Mouse (Mus musculus) gastrocnemius, postnatal 4 days (tissue): ENCODE measurements at regions not wholly inside any gene's neighbourhood (a gene's known extent, or its start where the extent isn't known, plus 50 kb on each side); places are given as distances from the start of the nearest gene placed in this dataset.

Source experiments
- DNase-seq, 2 experiments: peaks; one replicate each; pipeline ENCODE4 v3.0.0; 2021 to 2022; ENCODE audit warnings: low spot score in 2 of 2, mixed read lengths in 2 of 2

- no peak for DNase-seq
Observed at GRCm38 (mm10) chr15:97620261-97620660, 85.4 kb downstream of the Rpap3 start.

DNA sequence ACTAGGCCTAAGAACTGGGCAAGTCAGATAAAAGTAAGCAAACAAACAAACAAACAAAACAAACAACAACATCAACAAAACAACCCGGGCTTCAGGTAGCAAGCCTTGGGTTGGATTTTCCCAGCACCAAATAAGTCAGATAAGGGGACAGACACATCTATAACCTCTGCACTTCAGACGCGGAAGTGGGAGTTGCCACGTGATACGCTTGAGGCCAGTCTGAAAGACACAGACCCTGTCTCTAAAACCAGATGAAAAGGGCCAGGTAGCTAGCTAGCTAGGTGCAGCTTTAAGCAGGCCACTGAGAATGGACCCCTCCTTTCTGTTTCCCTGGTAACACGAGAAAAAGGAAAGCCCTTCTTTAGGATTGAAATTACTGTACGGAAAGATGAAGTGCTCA lies 85.9 kb downstream of the Rpap3 start:
- no peak for DNase-seq

DNA sequence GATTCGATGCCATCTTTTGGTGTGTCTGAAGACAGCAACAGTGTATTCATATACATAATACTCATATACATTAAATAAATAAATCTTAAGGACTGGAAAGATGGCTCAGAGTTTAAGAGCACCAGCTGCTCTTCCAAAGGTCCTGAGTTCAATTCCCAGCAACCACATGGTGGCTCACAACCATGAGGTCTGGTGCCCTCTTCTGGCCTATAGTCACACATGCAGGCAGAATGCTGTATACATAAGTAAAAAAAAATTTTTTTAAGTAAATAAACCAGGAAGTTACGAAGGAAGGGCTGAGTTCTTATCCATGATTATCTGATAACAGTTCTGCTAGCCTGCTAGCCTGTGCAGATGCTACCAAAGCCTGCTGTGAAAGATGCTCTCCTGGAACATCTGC lies 93.3 kb downstream of the Rpap3 start:
- no peak for DNase-seq

DNA sequence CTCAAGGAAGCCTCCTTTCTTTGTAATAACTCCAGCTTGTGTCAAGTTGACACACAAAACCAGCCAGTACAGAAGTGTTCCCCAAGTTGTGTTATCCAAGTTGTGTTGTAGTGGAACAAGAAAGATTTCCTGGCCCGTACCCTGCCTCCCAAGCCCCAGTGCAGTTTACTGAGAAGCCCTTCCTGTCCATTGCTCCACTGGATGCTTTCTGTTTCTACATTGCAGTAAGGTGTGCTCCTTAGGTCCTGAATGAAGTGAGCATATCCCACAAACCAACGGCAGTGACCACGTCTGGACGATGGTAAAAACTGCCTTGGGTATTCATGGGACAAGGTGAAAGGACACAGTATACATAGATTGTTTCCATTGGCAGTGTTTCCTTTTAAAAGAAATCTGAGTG lies 94.9 kb downstream of the Rpap3 start:
- no peak for DNase-seq

DNA sequence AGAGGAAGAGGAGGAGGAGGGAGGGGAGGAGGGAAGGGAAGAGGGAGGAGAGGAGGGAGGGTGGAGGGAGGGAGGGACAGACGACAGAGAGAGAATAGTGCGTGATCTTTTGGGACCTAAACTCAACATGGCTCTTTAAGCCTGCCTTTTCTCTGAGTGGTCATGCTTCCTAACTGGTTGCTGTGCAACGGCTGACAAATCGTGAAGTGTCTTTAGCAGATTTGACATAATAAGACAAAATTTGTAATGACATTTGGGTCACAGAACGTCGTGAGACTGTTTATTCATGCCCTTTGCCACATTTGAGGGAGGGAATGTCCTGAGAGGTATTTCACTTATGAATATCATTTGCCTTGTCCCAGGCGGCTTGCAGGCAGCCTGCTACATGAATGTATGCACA lies 96.1 kb downstream of the Rpap3 start:
- DNase-seq = no peak

- DNase-seq = no peak
Observed at GRCm38 (mm10) chr15:97608651-97609050, 97.0 kb downstream of the Rpap3 start.

- DNase-seq = no peak
Observed at GRCm38 (mm10) chr15:97607617-97608206, 97.9 kb downstream of the Rpap3 start.

- DNase-seq = no peak
Observed at GRCm38 (mm10) chr15:97606630-97607381, 98.8 kb downstream of the Rpap3 start.

GRCm38 (mm10) chr15:97606232-97606629 lies 99.4 kb downstream of the Rpap3 start:
- no peak for DNase-seq

- DNase-seq = no peak
Observed at GRCm38 (mm10) chr15:97605791-97606190, 99.8 kb downstream of the Rpap3 start.

DNA sequence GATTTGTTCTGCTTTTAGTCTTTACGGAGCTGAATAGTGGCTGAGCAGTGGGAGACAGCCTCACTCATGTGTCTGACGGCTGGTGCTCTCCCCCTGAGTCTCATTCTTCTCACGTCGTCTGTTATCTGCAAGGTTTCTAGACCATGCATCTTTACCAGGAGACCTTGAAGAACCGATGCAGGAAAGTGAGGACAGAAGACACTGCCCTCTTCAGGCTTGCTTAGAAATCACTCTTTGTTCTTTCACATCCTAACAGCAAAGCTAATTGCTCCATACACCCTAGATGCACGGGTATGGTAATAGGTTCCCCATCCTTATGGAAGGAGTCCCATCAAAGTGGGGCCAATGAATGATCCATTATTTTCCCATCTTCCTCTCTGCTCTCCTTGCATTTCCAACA lies 102.1 kb downstream of the Rpap3 start:
- DNase-seq = no peak

DNA sequence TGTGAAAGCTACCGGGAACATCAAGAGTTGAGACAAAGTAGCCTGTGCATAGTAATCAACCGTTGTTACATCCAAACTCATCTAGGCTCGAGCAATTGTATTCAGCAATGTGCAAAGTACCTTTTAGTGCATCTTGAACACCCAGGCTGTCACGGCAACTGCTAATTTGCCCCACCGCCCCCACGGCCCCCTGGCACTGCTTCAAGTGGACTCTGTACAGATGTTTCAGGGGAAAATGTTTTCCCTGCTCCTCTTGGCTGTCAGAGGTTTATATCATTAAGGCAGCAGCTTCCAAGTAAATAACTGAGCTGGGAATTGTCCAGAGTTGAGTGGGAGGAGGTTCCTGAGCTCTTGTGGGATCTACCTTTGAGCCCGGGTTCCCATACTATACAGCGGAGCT lies 107.4 kb downstream of the Rpap3 start:
- no peak for DNase-seq

- no peak for DNase-seq
Observed at GRCm38 (mm10) chr15:97596514-97597081, 109.0 kb downstream of the Rpap3 start.

DNA sequence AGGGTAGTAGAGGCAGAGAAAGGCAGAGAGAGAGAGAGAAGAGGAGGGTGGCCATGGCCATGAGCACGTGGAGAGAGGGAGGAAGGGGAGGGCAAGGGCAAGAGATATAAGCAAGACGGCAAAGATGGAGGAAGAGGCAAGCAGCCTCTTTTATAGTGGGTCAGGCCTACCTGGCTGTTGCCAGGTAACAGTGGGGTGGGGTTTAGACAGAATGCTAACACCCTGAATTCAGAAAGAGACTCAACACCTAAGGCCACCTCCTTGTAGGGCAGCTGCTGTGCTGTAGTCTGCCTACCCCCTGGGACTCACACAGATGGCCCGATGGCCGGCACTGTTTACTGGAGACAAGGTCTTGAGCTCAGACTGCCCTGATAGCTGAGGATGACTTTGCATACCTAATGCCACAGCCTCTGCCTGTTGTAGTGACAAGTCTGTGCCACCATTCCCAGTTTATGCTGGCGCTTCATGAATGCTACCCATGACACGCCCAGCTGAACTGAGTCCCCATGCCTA lies 110.3 kb downstream of the Rpap3 start:
- no peak for DNase-seq

- DNase-seq = no peak
Observed at GRCm38 (mm10) chr15:97593781-97594600, 111.6 kb downstream of the Rpap3 start.

DNA sequence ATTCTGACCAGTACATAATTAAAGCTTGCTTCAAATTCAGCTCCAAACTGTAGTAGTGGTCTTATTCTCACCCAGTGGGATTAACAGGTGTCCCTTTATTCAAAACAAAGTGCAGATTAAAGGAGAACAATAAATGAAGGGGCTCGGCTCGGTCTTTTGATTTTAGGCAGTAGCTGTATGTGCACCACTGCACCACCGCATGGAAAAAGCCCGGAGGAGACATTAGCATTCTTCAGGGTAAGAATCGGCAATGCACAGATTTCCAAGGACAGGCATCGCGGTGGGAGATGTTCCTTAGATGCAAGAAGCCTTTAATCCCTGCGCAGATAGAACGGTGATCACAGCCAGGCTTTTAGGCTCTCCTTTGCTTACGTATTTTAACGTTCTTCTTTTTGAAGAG lies 112.8 kb downstream of the Rpap3 start:
- DNase-seq = no peak

DNA sequence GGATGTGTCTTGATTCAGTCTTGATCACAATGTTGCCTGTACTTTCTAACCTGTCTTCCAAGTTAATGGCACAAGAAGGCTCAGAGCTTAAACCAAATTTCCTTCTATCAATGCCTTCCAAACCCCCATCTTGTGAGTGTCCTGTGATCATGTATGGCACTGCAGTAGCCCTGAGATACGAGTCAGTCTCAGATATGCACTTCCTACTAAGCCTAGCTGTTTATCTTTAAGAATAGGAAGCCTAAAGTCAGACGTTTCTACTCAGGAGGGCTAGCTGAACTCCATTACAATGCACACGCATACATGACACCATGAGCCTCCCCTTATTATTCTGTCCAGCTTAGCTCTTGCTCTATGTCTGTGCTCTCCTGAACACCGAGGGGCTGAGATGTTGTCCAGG lies 114.2 kb downstream of the Rpap3 start:
- DNase-seq = no peak

DNA sequence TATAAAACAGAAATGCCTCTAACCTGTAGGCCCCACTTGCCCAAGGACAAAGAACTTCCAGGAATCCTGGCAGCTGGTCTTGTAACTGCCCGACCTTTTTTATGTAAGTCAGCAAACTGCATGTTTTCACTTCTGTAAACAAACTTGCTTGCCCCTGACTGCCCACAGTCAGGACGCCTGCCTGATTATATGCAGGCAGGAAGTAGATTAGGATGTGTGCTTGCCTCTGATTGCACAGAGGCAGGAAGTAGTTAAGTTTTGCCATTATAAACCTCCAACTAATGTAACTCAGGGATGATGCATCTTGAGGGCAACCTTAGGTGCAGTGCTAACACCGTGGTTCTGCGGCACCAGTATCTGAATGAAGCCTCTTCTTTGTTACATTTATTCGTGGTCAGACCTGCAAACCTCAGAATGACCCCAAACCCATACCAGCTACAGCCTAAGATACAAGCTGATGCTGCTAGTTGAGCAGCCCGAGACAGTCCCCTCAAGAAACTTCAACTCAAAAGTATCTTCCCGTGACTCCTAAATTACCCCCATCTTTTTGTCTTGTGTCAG lies 114.8 kb downstream of the Rpap3 start:
- DNase-seq = no peak

- DNase-seq = no peak
Observed at GRCm38 (mm10) chr15:97587571-97588205, 117.9 kb downstream of the Rpap3 start.

DNA sequence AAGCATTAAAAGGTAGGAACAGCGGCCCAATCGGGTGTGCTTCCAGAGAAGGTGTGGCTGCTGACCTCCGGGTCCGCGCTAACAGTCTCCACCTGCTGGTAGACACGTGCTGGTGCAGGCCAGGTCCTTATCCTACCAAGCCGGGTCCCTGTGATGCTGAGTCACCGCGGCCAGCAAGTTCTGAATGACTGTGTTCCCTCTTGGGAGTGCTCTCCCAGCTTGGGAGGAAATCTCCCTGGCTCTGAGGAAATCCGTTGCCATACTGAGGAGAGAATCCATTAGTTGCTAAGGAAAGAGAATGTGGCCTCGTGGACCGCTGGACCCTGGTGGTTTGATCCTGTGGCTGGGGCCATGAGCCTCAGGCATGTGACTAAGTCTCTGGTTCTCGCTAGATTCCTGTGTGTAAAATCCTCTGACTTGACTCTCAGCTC lies 123.9 kb downstream of the Rpap3 start:
- peak; percentile 76 to 80 for DNase-seq

GRCm38 (mm10) chr15:97580726-97581125 lies 124.9 kb downstream of the Rpap3 start:
- no peak for DNase-seq
